Mouse (Mus musculus) olfactory bulb, adult 2 months (tissue): Measurements from ENCODE around the gene Rassf3.

ENCODE experiments used
- CTCF ChIP-seq: fragments of 200-500 bp; IDR thresholded peaks from 2 replicates; pipeline ENCODE4 v1.5.1; 2012; ENCODE audit warnings: low read depth, mild to moderate bottlenecking, low read length, moderate library complexity; ENCODE audit not compliant: insufficient read depth
- POLR2A ChIP-seq: fragments of 200-500 bp; IDR thresholded peaks from 2 replicates; pipeline ENCODE4 v1.6.1; 2012; ENCODE audit warnings: mild to moderate bottlenecking, low read depth, low read length, moderate library complexity; ENCODE audit not compliant: insufficient read depth

GRCm38 (mm10) chr10:121370777-121371176 is 105.4 kb downstream of the Rassf3 start:
- TF ChIP-seq POLR2A = no peak
- TF ChIP-seq CTCF = no peak
